Mouse (Mus musculus) gastrocnemius, postnatal 36 days (tissue): ENCODE results near the gene Agbl4. TPM values are rescaled to one million over a fixed set of nuclear protein-coding genes. Genes with fewer than 3 reads are reported as not detected.

Experiments
- DNase-seq, 2 experiments: peaks; one replicate each; pipeline ENCODE4 v3.0.0; 2022
- intact Hi-C: fragments of 180-260 bp; cut with DNase I; formaldehyde crosslinking; loops from one replicate; pipeline ENCODE4 v1.15.1; 2025
- total RNA-seq, 2 experiments: library from RNA; stranded (reverse); gene quantifications; 2 replicates each; pipeline ENCODE4 v1.2.3; 2021

Gene Agbl4
- total RNA-seq, 2 experiments from 2014 or later, result not detected

DNA sequence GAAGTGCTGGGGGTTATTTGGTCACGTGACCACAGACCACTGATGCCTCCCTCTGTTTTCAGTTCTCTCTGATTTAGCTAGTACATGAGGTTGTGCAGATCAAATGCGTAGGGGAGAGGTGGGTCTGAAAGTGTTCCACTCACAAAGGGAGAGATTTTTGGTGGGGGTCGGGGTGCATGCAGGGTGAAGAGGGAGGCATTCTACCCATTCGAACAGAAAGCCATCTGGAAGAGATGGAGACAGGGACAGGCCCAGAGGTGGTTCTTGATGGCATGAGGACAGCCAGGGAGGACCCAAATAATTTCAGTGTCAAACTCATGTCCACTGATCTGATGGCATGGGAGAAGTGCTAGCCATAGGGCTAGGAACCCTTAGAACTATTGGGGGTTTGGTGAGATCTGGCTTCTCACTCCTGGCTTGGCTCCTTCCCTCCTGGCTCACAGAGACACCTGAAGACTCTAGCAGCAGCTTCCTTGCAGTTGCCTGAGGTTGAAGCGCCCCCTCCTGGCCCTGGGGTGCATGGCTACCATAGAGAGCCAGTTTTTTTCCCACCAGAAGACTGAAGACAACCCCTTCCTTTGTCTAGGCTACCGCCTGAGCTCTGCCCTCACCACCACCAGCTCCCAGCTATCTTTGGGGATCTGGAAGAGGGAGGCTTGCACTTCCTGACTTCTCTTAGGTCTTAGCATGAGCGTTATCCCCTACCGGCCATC is 1228.8 kb downstream of the Agbl4 start:
- intact Hi-C loops, result loop anchor here (2.0 kb wide), 2 partner anchors 129 to 299 kb away; no protein-coding TSS in a partner anchor
- DNase-seq, result peak; percentile 27 to 44

DNA sequence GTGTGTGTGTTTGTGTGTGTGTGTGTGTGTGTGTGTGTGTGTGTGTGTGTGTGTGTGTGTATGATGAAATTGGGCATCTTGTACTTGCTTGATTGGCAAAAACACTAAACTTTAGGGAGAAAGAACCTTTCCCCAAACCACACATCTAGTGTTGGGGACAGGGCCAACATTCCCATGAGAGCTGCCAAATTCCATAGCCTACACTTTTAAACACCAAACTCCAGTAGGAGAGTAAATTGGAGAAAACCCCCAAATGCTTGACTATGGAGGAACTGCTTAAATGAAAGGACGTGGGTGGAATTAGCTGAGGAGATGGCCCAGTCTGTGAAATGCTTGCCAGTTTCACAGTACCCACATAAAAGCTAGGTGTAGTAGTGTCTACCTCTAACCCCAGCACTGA is 1235.2 kb downstream of the Agbl4 start:
- DNase-seq, result no peak
- intact Hi-C loops, result no loop called here

DNA sequence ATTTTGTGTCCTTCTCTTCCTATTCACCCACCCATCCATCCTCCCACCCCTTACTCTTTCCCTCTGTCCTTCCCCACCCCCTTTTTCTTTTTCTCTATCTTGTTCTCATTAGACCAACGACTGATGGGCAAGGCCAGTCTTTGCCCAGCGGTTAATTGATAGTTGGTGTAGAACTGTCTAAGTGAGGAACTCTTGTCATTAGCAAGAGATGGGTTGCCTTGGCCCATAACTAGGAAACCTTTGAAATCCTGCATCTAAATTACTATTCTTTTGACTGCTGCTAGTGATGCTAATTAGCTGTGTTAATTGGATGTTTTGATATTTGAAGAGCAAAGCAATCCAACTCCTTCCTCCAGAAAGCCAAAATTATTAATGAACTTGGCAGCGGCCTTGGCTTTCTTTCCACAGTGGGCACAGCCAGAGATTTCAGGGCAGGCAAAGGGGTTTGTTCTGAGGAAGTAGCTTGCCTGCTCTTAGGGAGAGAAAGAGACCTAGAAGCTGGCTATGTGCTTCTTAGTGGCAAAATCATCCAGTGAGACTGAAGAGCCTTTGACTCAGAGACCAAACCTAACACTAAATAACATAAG is 1238.2 kb downstream of the Agbl4 start:
- no peak for DNase-seq
- intact Hi-C loops, result loop anchor here (5.0 kb wide), 1 partner anchor 768 kb away; no protein-coding TSS in a partner anchor

DNA sequence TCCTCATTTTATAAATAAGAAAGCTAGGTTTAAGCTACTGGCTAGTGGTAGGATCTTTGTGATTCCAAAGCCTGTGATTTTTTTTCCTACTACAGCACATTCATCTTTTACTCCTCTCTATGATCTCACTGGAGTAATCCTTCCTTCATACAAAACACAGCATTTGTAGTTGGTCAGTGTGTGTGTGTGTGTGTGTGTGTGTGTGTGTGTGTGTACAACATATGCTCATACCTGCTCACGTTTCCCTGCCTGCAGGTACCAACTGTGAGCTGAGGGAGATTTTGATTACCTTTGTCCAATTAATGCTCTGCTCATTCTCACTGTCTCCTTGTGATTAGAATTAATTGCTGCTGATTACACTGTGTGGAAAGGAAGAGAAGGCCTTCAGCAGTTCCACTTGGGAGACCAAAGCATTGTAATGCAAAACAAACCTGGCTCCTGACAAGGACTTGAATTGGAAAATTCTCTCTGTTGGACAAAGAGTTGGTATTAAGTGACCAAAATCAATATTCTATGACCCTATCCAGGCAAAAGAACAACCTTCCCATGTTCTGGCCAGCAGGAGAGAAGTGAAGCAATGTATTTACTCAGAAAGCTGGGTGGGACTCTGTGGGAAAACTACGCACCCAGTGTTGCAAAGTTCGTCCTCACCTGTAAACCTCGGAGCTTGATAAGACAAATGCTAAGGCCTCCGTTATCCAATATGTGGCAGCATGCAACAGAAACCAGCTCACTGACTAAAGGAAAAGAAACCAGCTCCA is 1241.7 kb downstream of the Agbl4 start:
- intact Hi-C loops, result loop anchor here (5.0 kb wide), 1 partner anchor 772 kb away; no protein-coding TSS in a partner anchor
- DNase-seq, result no peak

DNA sequence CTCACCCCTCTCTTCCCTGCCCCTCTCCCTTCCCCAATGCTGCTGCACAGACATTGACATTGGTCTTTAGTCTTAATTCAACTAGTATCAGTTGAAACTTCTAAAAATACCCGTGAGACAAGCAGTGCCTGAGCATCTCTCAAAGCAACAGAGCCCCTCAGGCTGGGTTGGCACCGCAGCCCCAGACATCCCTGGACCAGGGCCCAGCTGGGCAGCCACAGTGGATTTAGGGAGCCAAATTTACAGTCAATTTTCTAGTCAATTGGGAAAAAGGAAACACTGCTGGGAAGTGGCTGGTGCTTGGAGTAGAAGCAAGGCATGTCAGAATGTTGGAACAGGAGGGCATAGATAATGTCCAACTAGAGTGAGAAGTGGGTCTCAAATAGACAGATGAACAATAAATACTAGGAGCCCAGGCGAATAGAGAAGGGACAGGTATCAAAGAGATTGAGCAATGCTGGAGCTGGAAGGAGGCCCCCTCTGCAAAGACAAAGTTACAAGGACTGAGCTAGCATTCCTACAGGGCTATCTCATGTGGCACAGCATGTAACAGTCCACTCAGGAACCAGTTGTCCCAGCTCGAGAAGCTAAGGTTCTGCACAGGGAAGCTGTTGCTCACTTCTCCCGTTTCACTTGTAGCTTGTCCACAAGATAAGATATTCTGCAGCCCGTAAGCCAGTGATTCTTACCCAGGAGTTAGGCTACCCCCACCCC is 1247.8 kb downstream of the Agbl4 start:
- no peak for DNase-seq
- intact Hi-C loops, result no loop called here

DNA sequence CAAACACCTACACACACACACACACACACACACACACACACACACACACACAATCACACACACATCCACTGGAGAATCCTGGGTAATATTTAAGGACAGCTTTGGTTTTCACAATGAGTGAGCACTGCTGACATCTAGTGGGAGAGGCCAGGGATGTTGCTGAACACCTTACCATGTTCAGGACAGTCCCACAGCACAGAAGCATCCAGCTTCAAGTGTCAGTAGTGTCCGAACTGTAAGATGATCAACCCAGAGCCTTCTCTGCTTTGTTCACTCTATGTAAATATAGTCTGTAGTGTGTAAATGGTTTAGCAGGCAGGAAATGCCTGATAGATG is 1248.3 kb downstream of the Agbl4 start:
- no peak for DNase-seq
- intact Hi-C loops, result no loop called here

DNA sequence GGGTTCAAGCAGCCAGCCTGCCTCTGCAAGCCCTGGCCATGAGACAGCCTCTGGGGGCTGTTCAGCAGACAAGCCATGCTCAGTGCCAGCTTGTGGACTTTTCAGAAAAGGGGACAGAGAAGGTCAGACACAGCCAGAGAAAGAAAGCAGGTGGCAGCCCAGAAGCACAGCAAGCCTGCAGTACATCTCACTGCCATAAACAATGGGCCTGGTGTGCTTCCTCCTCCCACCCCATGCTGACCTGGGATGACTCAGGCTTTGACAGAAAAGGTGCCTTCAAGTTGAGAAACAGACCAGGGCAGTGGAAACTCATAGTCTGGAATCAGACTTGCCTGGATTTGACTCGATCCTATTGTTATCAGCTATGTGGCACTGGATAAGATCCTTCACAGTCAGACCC is 1256.0 kb downstream of the Agbl4 start:
- DNase-seq, result no peak
- intact Hi-C loops, result no loop called here

DNA sequence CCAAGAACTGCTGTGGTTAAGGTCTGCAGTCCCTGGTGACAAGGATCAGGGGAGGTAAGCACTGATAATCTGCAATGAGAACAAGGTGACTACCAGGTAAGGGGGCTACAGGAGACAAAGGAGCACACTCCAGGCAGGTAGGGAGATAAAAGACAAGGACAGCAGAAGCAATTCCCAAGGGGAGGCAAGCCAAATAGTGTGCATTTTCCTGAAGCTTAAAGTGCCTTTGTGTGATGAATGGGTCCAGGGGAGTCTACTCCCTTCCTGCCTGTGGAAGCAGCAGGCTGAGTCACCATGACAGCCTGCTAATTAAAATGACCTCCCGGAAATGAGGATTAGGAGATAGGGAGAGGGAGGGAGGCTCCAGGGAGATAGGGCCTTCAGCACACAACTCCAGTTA is 1266.3 kb downstream of the Agbl4 start:
- intact Hi-C loops, result no loop called here
- no peak for DNase-seq

DNA sequence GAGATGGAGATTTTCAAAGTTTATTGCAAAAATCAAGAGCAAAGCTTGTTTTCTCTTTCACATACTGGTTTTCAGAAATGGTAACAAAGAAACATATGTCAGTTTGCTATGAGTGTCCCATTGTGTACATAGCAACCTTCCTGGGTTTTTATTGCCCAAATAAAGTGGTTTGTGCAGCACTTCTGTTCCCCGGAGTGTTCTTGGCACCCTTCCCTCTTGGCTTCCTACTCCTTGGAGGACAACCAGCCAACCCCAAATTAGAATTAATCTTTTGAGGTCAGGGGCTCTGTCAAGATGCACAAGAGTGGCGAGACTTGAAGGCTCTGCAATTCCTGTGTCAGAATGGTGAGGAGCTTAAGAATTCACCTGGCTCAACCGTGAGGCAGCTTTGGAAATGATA is 1266.7 kb downstream of the Agbl4 start:
- DNase-seq, result no peak
- intact Hi-C loops, result no loop called here

DNA sequence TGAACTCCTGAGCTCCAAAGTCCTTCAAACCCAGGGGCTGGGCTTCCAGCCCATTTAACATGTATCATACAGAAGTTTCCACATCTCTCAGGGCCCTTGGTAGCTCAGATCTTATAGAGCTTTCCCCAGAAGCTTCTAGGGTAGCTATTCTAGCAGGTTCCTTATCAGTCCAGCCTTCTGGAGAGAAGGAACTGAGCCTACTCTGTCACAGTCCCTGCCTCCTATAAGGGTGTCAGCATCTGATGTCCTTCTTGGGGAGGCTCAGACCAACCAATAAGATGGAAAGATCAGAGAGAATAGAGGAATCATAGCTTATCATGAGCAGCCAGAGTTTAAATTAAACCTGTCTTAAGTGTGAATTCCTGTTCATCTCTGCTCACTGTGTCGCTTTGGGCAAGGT is 1269.3 kb downstream of the Agbl4 start:
- no peak for DNase-seq
- intact Hi-C loops, result no loop called here

DNA sequence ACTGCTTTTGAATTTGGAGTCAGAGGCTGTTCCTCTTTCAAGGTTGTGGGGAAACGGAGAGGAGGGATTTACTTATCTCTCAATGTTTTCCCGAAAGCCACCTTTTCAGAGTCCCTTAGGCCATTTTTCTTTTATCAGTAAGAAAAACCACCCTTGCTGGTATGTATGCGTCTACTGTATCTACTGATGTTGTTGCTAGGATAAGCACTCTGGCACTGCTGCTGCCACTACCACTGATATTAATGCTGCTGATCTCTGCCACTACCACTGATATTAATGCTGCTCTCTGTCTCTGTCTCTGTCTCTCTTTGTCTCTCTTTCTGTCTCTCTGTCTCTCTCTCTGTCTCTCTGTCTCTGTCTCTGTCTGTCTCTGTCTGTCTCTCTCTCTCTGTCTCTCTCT is 1271.9 kb downstream of the Agbl4 start:
- DNase-seq, result no peak
- intact Hi-C loops, result no loop called here

DNA sequence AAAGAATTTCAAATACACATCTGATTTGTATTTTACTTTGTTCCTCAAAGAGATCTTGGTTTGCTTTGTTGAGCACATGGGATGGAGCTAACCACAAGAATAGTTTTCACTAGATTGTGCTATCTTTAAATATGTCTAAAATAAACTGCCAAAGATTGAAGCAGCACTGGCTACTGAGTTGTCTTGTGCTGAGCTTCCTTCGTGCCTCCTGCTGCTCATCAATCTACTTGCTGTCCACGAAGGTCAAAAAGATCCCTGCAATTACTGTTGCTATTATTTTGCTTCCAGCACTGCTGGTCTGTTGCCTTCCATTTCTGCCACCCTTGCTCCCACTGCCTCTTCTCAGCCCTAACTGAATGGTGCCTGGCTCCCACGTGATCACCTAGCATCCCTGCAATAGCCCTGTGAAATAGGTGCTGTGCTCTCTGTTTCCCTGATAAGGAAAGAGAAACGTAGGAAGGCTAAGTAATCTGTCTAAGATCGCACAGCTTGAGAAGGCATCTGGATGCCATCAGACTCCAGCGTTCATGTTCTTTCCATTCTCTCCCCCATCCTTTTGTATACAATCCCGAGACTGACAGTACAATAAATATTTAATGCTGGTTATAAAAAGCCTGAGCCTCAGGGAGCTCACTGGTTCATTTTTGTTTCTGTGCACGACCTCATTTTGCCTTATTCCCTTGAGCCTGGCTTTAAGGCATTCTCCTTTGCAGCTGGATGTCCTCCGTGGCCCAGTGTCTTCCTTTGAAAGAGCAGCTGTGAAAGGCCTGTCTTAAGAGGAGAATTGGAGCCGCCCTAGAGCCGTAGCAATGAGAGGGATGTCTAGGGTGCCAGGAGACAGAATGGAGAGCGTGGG is 1273.3 kb downstream of the Agbl4 start:
- DNase-seq, result no peak
- intact Hi-C loops, result no loop called here

DNA sequence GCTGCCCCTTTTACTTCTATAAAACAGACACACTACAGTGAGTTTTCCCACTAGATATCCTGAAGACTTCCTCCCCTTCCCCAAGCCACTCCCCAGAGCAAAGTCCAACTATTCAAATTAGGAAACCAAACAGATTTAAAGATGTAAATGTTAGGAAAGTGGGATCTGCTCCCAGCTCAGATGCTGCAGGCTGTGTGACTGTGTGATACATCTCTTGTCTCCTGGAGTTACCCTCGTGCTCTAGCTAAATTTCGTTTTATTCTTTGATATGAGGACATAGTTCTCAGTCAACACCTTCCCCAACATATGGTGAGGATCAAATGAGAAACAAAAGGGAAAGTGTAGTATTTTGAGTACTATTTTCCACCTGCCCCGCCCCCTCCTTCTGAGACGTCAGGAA is 1274.0 kb downstream of the Agbl4 start:
- intact Hi-C loops, result no loop called here
- DNase-seq, result no peak

DNA sequence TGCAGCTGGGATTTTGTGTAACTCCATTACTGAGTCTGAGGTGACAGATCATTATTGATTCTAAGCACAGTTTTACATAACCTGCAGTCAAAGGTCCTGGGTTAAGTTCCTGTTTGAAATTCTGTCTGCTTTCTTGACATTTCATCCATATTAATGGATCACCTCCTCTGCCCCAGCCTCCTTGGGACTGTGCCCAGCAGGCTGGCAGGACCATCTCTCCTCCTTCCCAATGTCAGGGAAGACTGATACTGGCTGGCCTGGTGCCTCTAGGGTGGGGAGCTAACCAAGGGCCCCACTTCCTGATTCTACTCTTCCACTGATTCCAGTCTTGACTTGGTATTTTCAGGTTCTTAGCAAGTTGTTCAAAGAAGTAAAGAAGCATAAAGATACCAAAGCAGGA is 1276.4 kb downstream of the Agbl4 start:
- intact Hi-C loops, result no loop called here
- no peak for DNase-seq

DNA sequence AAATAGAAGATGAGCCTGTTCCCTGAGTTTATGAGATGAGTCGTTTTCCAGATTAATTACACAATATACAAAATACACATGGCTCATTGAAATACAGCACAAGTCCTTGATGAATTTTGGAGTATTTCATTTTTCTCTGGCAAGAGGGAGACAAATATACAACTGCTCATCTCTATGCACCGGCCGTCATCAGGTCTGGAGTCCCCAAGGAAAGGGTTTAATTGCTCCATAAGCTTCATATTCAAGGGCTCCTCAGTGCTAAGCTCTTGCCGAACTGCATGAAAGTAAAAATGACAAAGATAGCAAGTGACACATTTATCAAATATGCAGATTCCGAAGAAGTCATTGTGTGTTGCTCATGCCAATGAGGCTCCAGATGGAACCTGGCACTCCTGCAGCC is 1284.5 kb downstream of the Agbl4 start:
- intact Hi-C loops, result no loop called here
- no peak for DNase-seq

DNA sequence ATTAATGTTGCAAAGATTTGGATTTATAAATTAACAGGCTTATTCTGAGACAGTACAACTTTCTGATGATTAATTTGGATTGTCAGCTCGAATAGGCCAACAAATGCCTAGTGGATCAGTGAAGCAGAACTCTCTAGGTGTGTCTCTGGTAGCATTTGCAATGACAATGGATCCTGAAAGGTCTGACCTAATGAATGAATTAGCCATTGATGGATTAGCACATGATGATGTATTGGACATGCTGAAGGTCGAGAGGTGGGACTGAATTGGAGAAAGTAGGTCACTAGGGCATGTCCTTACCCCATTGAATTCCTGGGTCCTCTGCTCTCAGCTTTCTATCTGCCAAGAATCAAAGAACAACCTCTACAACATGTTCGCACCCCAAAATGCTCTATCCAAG is 1285.3 kb downstream of the Agbl4 start:
- DNase-seq, result no peak
- intact Hi-C loops, result no loop called here

DNA sequence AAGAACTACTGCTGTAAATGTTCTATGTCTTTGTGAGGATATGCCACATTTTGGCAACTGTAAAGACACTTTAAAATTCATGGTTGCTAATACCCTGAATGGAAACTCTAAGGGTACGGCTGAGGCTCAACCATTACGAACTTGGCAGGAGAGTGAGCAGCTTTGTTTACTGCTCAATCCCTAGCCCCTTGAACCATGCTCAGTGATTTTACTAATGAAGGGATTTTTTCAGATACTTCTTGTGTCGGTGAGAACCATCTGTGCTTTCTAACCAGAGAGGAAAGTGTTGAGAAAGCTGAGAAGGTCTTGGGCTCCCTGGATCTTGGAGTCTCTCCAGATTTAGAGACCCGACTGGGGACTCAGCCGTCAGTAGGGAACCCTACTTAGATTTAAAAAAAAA is 1286.4 kb downstream of the Agbl4 start:
- DNase-seq, result no peak
- intact Hi-C loops, result no loop called here

DNA sequence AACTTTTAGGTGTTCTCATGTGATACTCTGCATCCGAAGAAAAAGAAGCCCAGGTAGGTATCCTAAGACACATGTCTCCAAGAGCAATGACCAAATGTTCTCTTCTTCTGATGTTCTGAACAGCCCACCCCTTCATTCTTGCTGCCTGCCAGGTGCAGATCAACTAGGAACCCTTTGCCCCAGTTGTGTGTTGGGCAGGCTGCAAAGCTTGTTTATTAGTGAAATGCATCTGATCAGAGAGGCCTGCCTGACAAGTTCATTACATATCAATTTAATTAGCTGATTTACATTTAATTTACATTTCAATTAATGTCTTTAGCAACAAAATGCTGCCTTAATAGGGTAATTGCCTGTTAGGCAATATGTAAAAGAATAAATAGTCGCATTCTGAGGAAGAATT is 1288.5 kb downstream of the Agbl4 start:
- intact Hi-C loops, result no loop called here

DNA sequence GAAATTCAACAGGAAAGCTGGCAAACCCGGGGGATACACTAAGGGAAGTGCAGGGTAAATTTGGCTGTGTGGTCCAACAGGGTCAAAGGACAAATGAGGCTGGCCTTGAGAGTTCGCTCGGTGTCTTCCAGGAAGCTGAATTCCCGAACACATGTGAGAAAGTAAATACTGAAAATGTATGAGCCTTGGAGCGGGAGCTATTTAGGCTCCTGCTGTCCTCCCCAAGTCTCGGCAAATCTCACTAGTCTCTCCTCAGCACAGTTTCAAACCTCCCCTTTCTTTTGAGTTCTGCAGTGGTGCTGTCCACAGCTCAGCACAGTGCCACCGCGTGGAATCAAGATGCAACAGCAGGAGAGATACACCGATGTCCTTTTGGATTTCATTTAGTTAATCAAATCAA is 1289.5 kb downstream of the Agbl4 start:
- intact Hi-C loops, result no loop called here
- DNase-seq, result no peak

More for the DNA sequence above, 1288.5 kb downstream of the Agbl4 start:
- no peak for DNase-seq

DNA sequence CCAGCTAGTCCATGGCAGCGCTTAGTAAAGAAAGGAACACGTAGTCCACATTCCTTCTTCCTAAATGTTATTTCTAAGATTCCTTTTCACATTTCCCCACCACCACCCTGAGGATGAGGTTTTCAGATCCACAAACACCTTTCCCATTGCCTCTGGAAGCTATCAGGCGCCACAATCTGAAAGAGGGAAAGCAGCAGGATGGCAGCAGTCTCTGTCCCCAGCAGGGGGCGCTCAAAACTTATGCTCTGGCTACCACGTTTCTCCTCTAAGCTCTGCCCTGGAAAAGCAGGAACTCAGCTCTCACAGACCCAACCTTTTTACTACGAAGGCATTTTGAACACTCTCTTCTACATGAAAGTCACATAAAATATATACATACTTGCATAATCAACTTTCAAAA is 1290.2 kb downstream of the Agbl4 start:
- intact Hi-C loops, result no loop called here
- DNase-seq, result peak; percentile 63 to 67
